Mouse (Mus musculus): ENCODE results near the gene Trim14. TPM values are rescaled to one million over a fixed set of nuclear protein-coding genes. Genes with fewer than 3 reads are reported as not detected.

Gene Trim14
- polyA plus RNA-seq, 1 experiment from 2014 or later, result 1.7 TPM

DNA sequence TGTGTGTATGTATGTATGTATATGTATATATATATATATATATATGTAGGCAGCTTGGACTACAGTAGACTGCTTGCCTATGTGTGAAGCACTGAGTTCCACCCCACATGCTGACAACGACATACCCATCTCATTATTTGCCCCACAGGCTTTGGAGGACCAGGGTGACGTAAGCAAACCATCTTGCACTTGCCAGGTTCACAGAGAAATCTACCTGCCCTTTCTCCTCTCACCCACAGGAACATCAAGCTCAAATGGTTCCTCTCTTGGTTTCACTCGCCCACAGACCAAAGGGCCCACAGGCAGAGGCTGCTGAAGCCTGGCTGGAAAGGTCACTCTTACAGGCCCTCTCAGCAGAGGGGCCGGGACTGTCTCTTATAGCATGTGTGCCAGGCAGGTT lies 36.7 kb upstream of the Trim14 start:
- H3K27ac ChIP-seq, result no peak overlapping the region
- H3K27me3 ChIP-seq, result no peaks in the 10 kb centered on the region
- no peak overlapping the region for H3K9ac ChIP-seq
- H3K4me3 ChIP-seq, result no peak overlapping the region
- ATAC-seq (ENCODE audit: low FRiP score), result no peak
- H3K36me3 ChIP-seq, result no peaks in the 10 kb centered on the region
- 0 out of 2 replicates have a peak, but pooled peaks cover 3% of the 10 kb centered on the region for H3K9me3 ChIP-seq (replicated peaks)
- H3K4me2 ChIP-seq (replicated peaks), result no peak overlapping the region
- H3K4me1 ChIP-seq, result peaks cover 9% of the 10 kb centered on the region
- 84% methylated on average over 4 of the region's 4 CpGs for WGBS

DNA sequence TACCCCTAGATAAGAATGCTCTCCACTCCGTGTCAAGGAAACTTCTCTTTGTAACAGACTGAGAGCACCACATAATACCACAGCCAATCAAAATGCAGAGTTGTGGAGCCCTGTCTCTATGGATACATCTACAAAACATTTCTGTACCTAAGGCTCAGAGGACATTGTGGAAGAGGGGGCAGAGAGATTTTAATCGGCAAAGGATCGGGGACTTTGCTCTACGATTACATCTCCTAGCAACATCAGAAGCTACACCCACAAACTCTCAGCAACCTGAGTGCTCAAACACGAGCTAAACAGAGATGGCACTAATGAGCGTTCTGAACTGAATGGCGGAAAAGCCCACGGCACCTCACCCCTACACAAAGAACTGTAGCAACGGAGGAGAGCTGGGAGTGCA lies 35.8 kb upstream of the Trim14 start:
- Histone ChIP-seq H3K4me2 (replicated peaks) (no peak overlapping the region), H3K9ac (no peak overlapping the region), H3K27me3 (no peaks in the 10 kb centered on the region), H3K36me3 (no peaks in the 10 kb centered on the region), H3K27ac (no peak overlapping the region), H3K4me1 (peaks cover 9% of the 10 kb centered on the region), H3K9me3 (replicated peaks) (0 out of 2 replicates have a peak, but pooled peaks cover 3% of the 10 kb centered on the region), H3K4me3 (no peak overlapping the region)
- no peak for ATAC-seq (ENCODE audit: low FRiP score)
- 90% methylated on average over 9 of the region's 9 CpGs for WGBS

DNA sequence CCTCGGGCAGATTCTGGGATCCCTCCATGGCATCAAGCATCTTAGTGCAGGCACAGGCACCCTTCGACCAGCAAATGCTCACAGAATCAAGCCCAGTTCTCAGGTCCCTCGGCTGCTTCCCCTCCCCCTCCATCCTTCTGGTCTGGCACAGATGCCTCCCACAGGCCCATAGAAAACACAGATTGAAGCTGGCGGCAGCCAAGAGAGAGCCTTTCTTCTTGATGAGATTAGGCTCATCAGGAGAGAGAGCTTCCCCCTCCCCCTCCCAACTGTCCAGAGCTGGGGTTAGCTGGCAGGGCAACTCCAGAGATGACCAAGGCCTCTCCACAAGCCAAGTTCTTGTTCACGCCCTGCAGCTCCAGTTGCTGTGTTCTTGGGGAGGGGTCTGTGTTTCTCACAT lies 33.7 kb upstream of the Trim14 start:
- H3K27me3 ChIP-seq, result no peaks in the 10 kb centered on the region
- H3K27ac ChIP-seq, result peak overlapping the region; percentile 5; the same call in 1 of the 2 replicates
- no peak overlapping the region for H3K4me3 ChIP-seq
- peaks cover 9% of the 10 kb centered on the region for H3K4me1 ChIP-seq
- H3K9me3 ChIP-seq (replicated peaks), result 0 out of 2 replicates have a peak, but pooled peaks cover 3% of the 10 kb centered on the region
- no peaks in the 10 kb centered on the region for H3K36me3 ChIP-seq
- WGBS, result 31% methylated on average over 5 of the region's 5 CpGs
- no peak overlapping the region for H3K9ac ChIP-seq
- 0 out of 2 replicates have a peak, but pooled peaks have one; percentile 43 for ATAC-seq (ENCODE audit: low FRiP score)
- H3K4me2 ChIP-seq (replicated peaks), result no peak overlapping the region

GRCm38 (mm10) chr4:46568169-46568568 lies 32.2 kb upstream of the Trim14 start:
- no peak overlapping the region for H3K4me2 ChIP-seq (replicated peaks)
- H3K27me3 ChIP-seq, result no peaks in the 10 kb centered on the region
- no peak overlapping the region for H3K27ac ChIP-seq
- 92% methylated on average over 8 of the region's 8 CpGs for WGBS
- no peak overlapping the region for H3K9ac ChIP-seq
- ATAC-seq (ENCODE audit: low FRiP score), result no peak
- 0 out of 2 replicates have a peak, but pooled peaks cover 3% of the 10 kb centered on the region for H3K9me3 ChIP-seq (replicated peaks)
- H3K4me1 ChIP-seq, result peaks cover 5% of the 10 kb centered on the region; the same call in 1 of the 2 replicates
- H3K36me3 ChIP-seq, result no peaks in the 10 kb centered on the region
- no peak overlapping the region for H3K4me3 ChIP-seq

DNA sequence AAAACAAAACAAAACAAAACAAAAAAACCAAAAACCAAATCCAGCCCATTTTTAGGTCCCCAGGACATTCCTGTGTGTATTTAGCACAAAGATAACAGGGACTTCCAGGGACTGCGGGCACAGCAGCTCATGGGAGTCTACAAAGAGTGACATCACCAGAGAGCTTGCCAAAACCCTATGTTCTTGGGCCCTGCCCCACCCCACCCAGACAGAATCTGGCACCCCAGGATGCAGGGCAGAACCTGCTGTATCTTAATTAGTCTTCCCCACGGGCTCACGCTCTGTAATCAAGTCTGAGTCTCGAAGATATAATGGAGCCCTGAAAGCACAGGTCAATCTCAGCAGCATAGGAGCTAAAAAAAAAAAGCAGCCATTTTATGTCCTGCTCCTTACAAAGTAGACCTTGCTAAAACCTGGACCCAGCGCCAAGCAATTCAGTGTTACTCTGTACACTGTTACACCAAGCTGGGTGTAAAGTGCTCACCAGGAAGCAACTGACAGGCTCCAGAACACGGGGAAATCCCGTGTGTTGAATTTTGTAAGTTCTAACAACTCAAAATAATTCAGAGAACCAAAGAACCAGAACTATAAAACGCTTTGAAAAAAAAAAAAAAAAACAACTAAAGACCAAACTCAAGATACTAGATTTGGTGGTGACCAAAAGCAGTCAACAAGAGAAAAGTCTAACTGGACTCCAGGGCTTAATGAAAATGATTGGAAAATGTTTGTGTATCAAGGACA lies 31.2 kb upstream of the Trim14 start:
- no peak for ATAC-seq (ENCODE audit: low FRiP score)
- Histone ChIP-seq H3K4me3 (no peak overlapping the region), H3K27me3 (no peaks in the 10 kb centered on the region), H3K36me3 (no peaks in the 10 kb centered on the region), H3K4me1 (peaks cover 5% of the 10 kb centered on the region; the same call in 1 of the 2 replicates), H3K4me2 (replicated peaks) (no peak overlapping the region), H3K27ac (no peak overlapping the region), H3K9me3 (replicated peaks) (0 out of 2 replicates have a peak, but pooled peaks cover 3% of the 10 kb centered on the region), H3K9ac (no peak overlapping the region)
- 83% methylated on average over 8 of the region's 8 CpGs for WGBS

- H3K27me3 ChIP-seq, result no peaks in the 10 kb centered on the region
- H3K27ac ChIP-seq, result no peak overlapping the region
- WGBS, result 95% methylated on average over 4 of the region's 4 CpGs
- no peak overlapping the region for H3K4me3 ChIP-seq
- H3K4me1 ChIP-seq, result peaks cover 5% of the 10 kb centered on the region; the same call in 1 of the 2 replicates
- no peaks in the 10 kb centered on the region for H3K9me3 ChIP-seq (replicated peaks)
- no peaks in the 10 kb centered on the region for H3K36me3 ChIP-seq
- ATAC-seq (ENCODE audit: low FRiP score), result no peak
- no peak overlapping the region for H3K9ac ChIP-seq
- H3K4me2 ChIP-seq (replicated peaks), result no peak overlapping the region
Observed at GRCm38 (mm10) chr4:46565393-46565955, 29.5 kb upstream of the Trim14 start.

- no peaks in the 10 kb centered on the region for H3K36me3 ChIP-seq
- H3K4me1 ChIP-seq, result no peaks in the 10 kb centered on the region
- no peak overlapping the region for H3K4me3 ChIP-seq
- H3K9me3 ChIP-seq (replicated peaks), result no peaks in the 10 kb centered on the region
- no peak overlapping the region for H3K27ac ChIP-seq
- no peak overlapping the region for H3K4me2 ChIP-seq (replicated peaks)
- 90% methylated on average over 4 of the region's 4 CpGs for WGBS
- ATAC-seq (ENCODE audit: low FRiP score), result no peak
- H3K27me3 ChIP-seq, result no peaks in the 10 kb centered on the region
- H3K9ac ChIP-seq, result no peak overlapping the region
Observed at GRCm38 (mm10) chr4:46564247-46564646, 28.3 kb upstream of the Trim14 start.

- WGBS, result 77% methylated on average over 10 of the region's 10 CpGs
Observed at GRCm38 (mm10) chr4:46563847-46564246, 27.9 kb upstream of the Trim14 start.

GRCm38 (mm10) chr4:46562841-46563240 lies 26.9 kb upstream of the Trim14 start:
- Histone ChIP-seq H3K4me1 (no peaks in the 10 kb centered on the region), H3K27me3 (no peaks in the 10 kb centered on the region), H3K9ac (no peak overlapping the region), H3K36me3 (no peaks in the 10 kb centered on the region), H3K4me3 (no peak overlapping the region), H3K4me2 (replicated peaks) (no peak overlapping the region), H3K27ac (no peak overlapping the region), H3K9me3 (replicated peaks) (no peaks in the 10 kb centered on the region)
- 95% methylated on average over 14 of the region's 14 CpGs for WGBS
- ATAC-seq (ENCODE audit: low FRiP score), result no peak

More at GRCm38 (mm10) chr4:46563847-46564246, 27.9 kb upstream of the Trim14 start:
- no peak overlapping the region for H3K9ac ChIP-seq
- H3K9me3 ChIP-seq (replicated peaks), result no peaks in the 10 kb centered on the region
- H3K4me2 ChIP-seq (replicated peaks), result no peak overlapping the region
- no peaks in the 10 kb centered on the region for H3K27me3 ChIP-seq
- H3K36me3 ChIP-seq, result no peaks in the 10 kb centered on the region
- no peak overlapping the region for H3K27ac ChIP-seq
- H3K4me1 ChIP-seq, result no peaks in the 10 kb centered on the region
- H3K4me3 ChIP-seq, result no peak overlapping the region
- no peak for ATAC-seq (ENCODE audit: low FRiP score)

- no peaks in the 10 kb centered on the region for H3K9me3 ChIP-seq (replicated peaks)
- WGBS, result 76% methylated on average over 5 of the region's 5 CpGs
Observed at GRCm38 (mm10) chr4:46562037-46562436, 26.1 kb upstream of the Trim14 start.

GRCm38 (mm10) chr4:46560069-46560705 lies 24.2 kb upstream of the Trim14 start:
- H3K4me3 ChIP-seq, result no peak overlapping the region
- H3K9me3 ChIP-seq (replicated peaks), result no peaks in the 10 kb centered on the region
- H3K4me2 ChIP-seq (replicated peaks), result no peak overlapping the region
- WGBS, result 73% methylated on average over 14 of the region's 14 CpGs
- no peak for ATAC-seq (ENCODE audit: low FRiP score)
- H3K27me3 ChIP-seq, result no peaks in the 10 kb centered on the region
- H3K36me3 ChIP-seq, result no peaks in the 10 kb centered on the region
- H3K9ac ChIP-seq, result no peak overlapping the region
- H3K4me1 ChIP-seq, result no peaks in the 10 kb centered on the region
- H3K27ac ChIP-seq, result no peak overlapping the region

More at GRCm38 (mm10) chr4:46562037-46562436, 26.1 kb upstream of the Trim14 start:
- no peaks in the 10 kb centered on the region for H3K27me3 ChIP-seq
- H3K4me2 ChIP-seq (replicated peaks), result no peak overlapping the region
- no peak overlapping the region for H3K9ac ChIP-seq
- ATAC-seq (ENCODE audit: low FRiP score), result no peak
- no peaks in the 10 kb centered on the region for H3K4me1 ChIP-seq
- no peak overlapping the region for H3K27ac ChIP-seq
- H3K36me3 ChIP-seq, result no peaks in the 10 kb centered on the region
- no peak overlapping the region for H3K4me3 ChIP-seq

All from hindbrain, embryonic 12.5 days (tissue).